Mouse (Mus musculus) myocyte (in vitro differentiated cells): ENCODE measurements around the gene Gm15013. TPM values are rescaled to one million over a fixed set of nuclear protein-coding genes. Genes with fewer than 3 reads are reported as not detected.
"Not testable (repeated sequence)": the region's sequence is repeated elsewhere in the genome, so short reads cannot be mapped to it uniquely, and the experiment has no call there.

Source experiments
- H3K27me3 ChIP-seq: one replicate; pipeline ENCODE4 v1.6.1; 2011; ENCODE audit not compliant: control insufficient read depth, insufficient read depth, insufficient read length
- H3K36me3 ChIP-seq: one replicate; pipeline ENCODE4 v1.6.1; 2011; ENCODE audit not compliant: control insufficient read depth, insufficient read depth
- H3K4me2 ChIP-seq: one replicate; pipeline ENCODE4 v1.6.1; 2011; ENCODE audit warnings: low read depth, control low read depth
- H3K4me3 ChIP-seq: one replicate; pipeline ENCODE4 v1.5.1; 2011; ENCODE audit warnings: mild to moderate bottlenecking, control low read depth, moderate library complexity
- H3K79me2 ChIP-seq: one replicate; pipeline ENCODE4 v1.6.1; 2011; ENCODE audit not compliant: control insufficient read depth, insufficient read depth
- H3ac ChIP-seq: one replicate; pipeline ENCODE4 v1.6.1; 2011; ENCODE audit not compliant: control insufficient read depth, insufficient read length
- CEBPB ChIP-seq: IDR thresholded peaks from 2 replicates; pipeline ENCODE4 v1.6.1; 2011; ENCODE audit warnings: mild to moderate bottlenecking, moderate library complexity; ENCODE audit not compliant: poor library complexity, insufficient read depth, severe bottlenecking
- E2F4 ChIP-seq: IDR thresholded peaks from one replicate; pipeline ENCODE4 v1.6.1; 2011; ENCODE audit warnings: mild to moderate bottlenecking, control low read depth, moderate library complexity; ENCODE audit not compliant: insufficient read depth
- MAX ChIP-seq: IDR thresholded peaks from one replicate; pipeline ENCODE4 v1.6.1; 2011; ENCODE audit warnings: low read depth, mild to moderate bottlenecking, control low read depth
- MYOD1 ChIP-seq, 3 experiments: IDR thresholded peaks; one replicate each; pipeline ENCODE4 v1.6.1; 2011; ENCODE audit warnings: control low read depth in 2 of 3, low read depth in 2 of 3, mild to moderate bottlenecking in 2 of 3, moderate library complexity in 1 of 3; ENCODE audit not compliant: insufficient read length in 2 of 3, control insufficient read depth in 1 of 3
- MYOG ChIP-seq, 3 experiments: IDR thresholded peaks; one replicate each; pipeline ENCODE4 v1.6.1; 2011; ENCODE audit warnings: control low read depth in 2 of 3, low read depth in 2 of 3, mild to moderate bottlenecking in 2 of 3; ENCODE audit not compliant: insufficient read length in 2 of 3, control insufficient read depth in 1 of 3, insufficient read depth in 1 of 3
- POLR2A ChIP-seq: IDR thresholded peaks from one replicate; pipeline ENCODE4 v1.6.1; 2011; ENCODE audit warnings: low read depth, mild to moderate bottlenecking, control low read depth, moderate library complexity; ENCODE audit not compliant: insufficient read length
- POLR2AphosphoS2 ChIP-seq: IDR thresholded peaks from one replicate; pipeline ENCODE4 v1.6.1; 2011; ENCODE audit warnings: low read depth, control low read depth; ENCODE audit not compliant: insufficient read length
- REST ChIP-seq: IDR thresholded peaks from one replicate; pipeline ENCODE4 v1.6.1; 2011; ENCODE audit warnings: mild to moderate bottlenecking, control low read depth, moderate library complexity; ENCODE audit not compliant: insufficient read depth, insufficient read length
- SRF ChIP-seq: IDR thresholded peaks from one replicate; pipeline ENCODE4 v1.6.1; 2011; ENCODE audit warnings: low read depth; ENCODE audit not compliant: control insufficient read depth, insufficient read length
- TCF12 ChIP-seq: IDR thresholded peaks from one replicate; pipeline ENCODE4 v1.6.1; 2011; ENCODE audit warnings: mild to moderate bottlenecking, control low read depth; ENCODE audit not compliant: poor library complexity, insufficient read depth, severe bottlenecking
- TCF3 ChIP-seq: IDR thresholded peaks from one replicate; pipeline ENCODE4 v1.6.1; 2011; ENCODE audit warnings: low read depth, control low read depth; ENCODE audit not compliant: insufficient read length
- USF1 ChIP-seq: IDR thresholded peaks from one replicate; pipeline ENCODE4 v1.6.1; 2011; ENCODE audit warnings: low read depth, mild to moderate bottlenecking, control low read depth, moderate library complexity
- polyA plus RNA-seq: library from polyadenylated mRNA; unstranded; fragments of >200 nt; fragmentation: generic; extraction: Trizol; gene quantifications from one replicate; pipeline ENCODE4 v1.2.1, GENCODE M21; 2012; ENCODE audit warnings: missing spikeins

Gene Gm15013
- 0.13 TPM for polyA plus RNA-seq

DNA sequence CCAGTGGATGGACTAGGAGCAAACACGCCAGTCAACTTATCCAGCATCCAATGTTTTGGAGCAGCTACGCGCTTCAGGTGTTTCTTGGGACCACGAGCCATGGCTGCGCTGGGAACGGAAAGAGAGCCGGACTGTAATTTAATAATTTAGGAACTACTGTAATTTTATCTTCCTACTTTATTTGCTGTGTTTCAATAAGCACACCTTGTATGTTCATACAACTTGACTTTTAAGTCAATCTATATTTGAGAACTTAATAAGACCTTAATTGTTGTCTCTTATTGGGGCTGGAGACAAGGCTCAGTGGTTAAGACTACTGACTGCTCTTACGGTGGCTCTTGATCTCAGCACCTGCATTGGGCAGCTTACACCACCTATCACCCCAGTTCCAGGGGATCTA, at the start of gene Gm15013:
TSS of gene Gm15013 (minus strand) at position 101 of the 400 bp plus-strand sequence.
- no peak within 1 kb of the TSS for H3ac ChIP-seq
- H3K27me3 ChIP-seq = no peaks in the 10 kb centered on the region
- TF ChIP-seq POLR2AphosphoS2 (no peak), POLR2A (no peak), MYOD1 (IDR thresholded peaks at IDR 0.05; ENCODE audit: control insufficient read depth in 1 of 3, insufficient read length in 2 of 3, low read depth in 2 of 3) (no peak), CEBPB (no peak), TCF12 (no peak), MAX (no peak), MYOG (IDR thresholded peaks at IDR 0.05; ENCODE audit: control insufficient read depth in 1 of 3, insufficient read depth in 1 of 3, insufficient read length in 2 of 3, low read depth in 2 of 3) (no peak), E2F4 (no peak), USF1 (no peak), TCF3 (no peak), REST (no peak), SRF (no peak)
- H3K4me3 ChIP-seq = no peak within 1 kb of the TSS
- no peaks in the 10 kb centered on the region for H3K36me3 ChIP-seq
- no peaks in the 10 kb centered on the region for H3K79me2 ChIP-seq
- H3K4me2 ChIP-seq = no peak within 1 kb of the TSS

DNA sequence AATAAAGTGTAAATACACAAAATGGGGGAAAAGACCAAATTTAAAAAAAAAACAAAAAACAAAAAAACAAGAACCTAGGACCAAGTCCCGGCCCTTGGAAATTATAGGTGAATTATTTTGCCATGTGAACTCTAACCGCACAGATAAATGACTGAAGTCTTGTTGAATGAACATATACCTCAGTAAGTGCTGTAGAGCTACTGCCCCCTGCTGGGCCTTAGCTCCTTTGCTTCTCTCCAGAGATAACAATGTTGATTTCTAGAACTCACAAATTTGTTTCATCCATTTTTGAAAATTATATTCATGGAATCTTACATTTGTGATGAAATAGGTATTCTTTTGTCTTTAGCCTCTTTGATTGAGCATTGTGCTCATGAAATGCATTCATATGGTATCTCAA, 48.3 kb upstream of the Gm15013 start:
- Histone ChIP-seq H3K4me3 (no peak overlapping the region), H3K4me2 (no peak overlapping the region), H3K79me2 (no peaks in the 10 kb centered on the region), H3K27me3 (no peaks in the 10 kb centered on the region), H3K36me3 (no peaks in the 10 kb centered on the region), H3ac (no peak overlapping the region)
- TF ChIP-seq USF1 = no peak
- TF ChIP-seq MYOD1 (IDR thresholded peaks at IDR 0.05; ENCODE audit: control insufficient read depth in 1 of 3, insufficient read length in 2 of 3, low read depth in 2 of 3) = no peak
- no peak for TF ChIP-seq POLR2A
- no peak for TF ChIP-seq REST
- TF ChIP-seq CEBPB = no peak
- TF ChIP-seq POLR2AphosphoS2 = no peak
- TF ChIP-seq MYOG (IDR thresholded peaks at IDR 0.05; ENCODE audit: control insufficient read depth in 1 of 3, insufficient read depth in 1 of 3, insufficient read length in 2 of 3, low read depth in 2 of 3) = no peak
- TF ChIP-seq E2F4 = no peak
- TF ChIP-seq TCF3 = no peak
- no peak for TF ChIP-seq SRF
- no peak for TF ChIP-seq TCF12
- TF ChIP-seq MAX = no peak

DNA sequence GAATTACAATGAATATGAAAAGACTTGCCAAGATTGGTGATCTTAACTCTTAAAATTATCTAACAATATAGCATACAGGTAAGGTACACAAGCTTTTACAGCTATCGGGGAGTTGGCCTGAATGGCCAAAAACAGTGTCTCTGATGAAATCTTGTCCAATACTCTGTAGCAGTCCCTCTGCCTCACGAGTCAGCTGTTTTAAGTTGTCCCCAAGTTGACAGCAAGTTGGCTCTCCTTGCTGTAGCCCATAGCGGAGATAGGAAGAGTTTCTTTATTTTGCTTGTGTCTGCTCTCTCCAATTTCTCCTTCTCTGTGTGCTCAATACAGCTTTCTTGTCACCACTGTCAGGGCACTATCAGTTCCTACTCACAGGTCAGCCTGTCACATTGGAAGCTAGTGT, 44.4 kb upstream of the Gm15013 start:
- not testable (repeated sequence) for H3K27me3 ChIP-seq, H3K4me3 ChIP-seq, H3K36me3 ChIP-seq, H3K79me2 ChIP-seq, H3K4me2 ChIP-seq, H3ac ChIP-seq
- TF ChIP-seq MYOD1 (IDR thresholded peaks at IDR 0.05; ENCODE audit: control insufficient read depth in 1 of 3, insufficient read length in 2 of 3, low read depth in 2 of 3) = peak; percentile 13 to 72 (median 68)

DNA sequence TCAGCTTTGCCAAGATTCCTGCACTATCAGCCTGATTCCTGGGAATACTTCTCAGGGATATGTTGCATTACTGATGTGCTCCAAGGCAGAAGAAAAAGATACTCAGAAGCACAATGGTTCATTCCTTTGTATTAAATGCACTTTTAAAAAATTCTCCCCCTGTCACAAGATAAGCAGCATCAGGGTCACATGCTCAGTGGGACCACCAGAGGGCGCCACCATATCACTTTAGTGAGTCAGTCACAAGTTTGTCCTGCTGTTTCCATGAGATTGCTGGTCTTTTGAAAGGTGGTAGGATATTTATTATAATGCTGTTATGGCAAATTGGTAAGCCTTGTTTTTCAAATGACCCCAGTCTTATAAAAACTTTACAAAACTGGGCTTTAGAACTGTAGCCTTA, 37.6 kb upstream of the Gm15013 start:
- Histone ChIP-seq H3K4me2 (no peak overlapping the region), H3K27me3 (no peaks in the 10 kb centered on the region), H3K4me3 (no peak overlapping the region), H3K79me2 (no peaks in the 10 kb centered on the region), H3K36me3 (no peaks in the 10 kb centered on the region), H3ac (no peak overlapping the region)
- TF ChIP-seq TCF12 (no peak), E2F4 (no peak), SRF (no peak), REST (no peak)

DNA sequence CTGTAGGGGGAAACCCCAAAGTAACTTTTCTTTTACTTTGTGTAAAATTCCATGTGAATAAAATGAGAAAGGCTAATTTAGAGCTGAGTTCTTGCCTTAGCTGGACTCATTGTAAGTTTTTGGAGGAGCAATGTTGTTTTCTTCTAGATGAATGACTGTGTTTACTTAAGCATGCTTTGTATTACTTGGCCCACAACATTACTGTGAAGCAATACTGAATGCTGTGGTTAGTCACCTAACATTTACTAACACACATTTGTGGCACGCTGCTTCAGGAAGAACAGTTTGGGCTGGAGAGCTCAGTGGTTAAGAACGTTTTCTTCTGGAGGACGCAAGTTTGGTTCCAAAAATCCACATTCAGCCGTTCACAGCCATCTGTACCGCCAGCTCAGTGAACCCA, 22.8 kb upstream of the Gm15013 start:
- TF ChIP-seq REST = no peak
- TF ChIP-seq POLR2A = no peak
- no peak for TF ChIP-seq USF1
- no peak for TF ChIP-seq CEBPB
- TF ChIP-seq E2F4 = no peak
- no peak for TF ChIP-seq TCF3
- no peak for TF ChIP-seq MAX
- TF ChIP-seq MYOD1 (IDR thresholded peaks at IDR 0.05; ENCODE audit: control insufficient read depth in 1 of 3, insufficient read length in 2 of 3, low read depth in 2 of 3) = no peak
- no peak for TF ChIP-seq MYOG (IDR thresholded peaks at IDR 0.05; ENCODE audit: control insufficient read depth in 1 of 3, insufficient read depth in 1 of 3, insufficient read length in 2 of 3, low read depth in 2 of 3)
- TF ChIP-seq TCF12 = no peak
- TF ChIP-seq POLR2AphosphoS2 = no peak
- no peak for TF ChIP-seq SRF

More for the DNA sequence above, 22.8 kb upstream of the Gm15013 start:
- Histone ChIP-seq H3K79me2 (no peaks in the 10 kb centered on the region), H3K4me2 (no peak overlapping the region), H3K4me3 (no peak overlapping the region), H3ac (no peak overlapping the region), H3K36me3 (peaks cover 4% of the 10 kb centered on the region), H3K27me3 (no peaks in the 10 kb centered on the region)
